Mouse (Mus musculus): ENCODE measurements around the gene Rpl24. TPM values are rescaled to one million over a fixed set of nuclear protein-coding genes. Genes with fewer than 3 reads are reported as not detected.

Gene Rpl24
- total RNA-seq, 1 experiment from 2014 or later = 762 TPM

GRCm38 (mm10) chr16:55970416-55970815, 4.3 kb downstream of the Rpl24 start:
- no peak for DNase-seq

GRCm38 (mm10) chr16:55971735-55972615, 5.9 kb downstream of the Rpl24 start:
- DNase-seq = no peak

- DNase-seq = no peak
These were observed 6.6 kb downstream of the Rpl24 start for GRCm38 (mm10) chr16:55972626-55973201.

DNA sequence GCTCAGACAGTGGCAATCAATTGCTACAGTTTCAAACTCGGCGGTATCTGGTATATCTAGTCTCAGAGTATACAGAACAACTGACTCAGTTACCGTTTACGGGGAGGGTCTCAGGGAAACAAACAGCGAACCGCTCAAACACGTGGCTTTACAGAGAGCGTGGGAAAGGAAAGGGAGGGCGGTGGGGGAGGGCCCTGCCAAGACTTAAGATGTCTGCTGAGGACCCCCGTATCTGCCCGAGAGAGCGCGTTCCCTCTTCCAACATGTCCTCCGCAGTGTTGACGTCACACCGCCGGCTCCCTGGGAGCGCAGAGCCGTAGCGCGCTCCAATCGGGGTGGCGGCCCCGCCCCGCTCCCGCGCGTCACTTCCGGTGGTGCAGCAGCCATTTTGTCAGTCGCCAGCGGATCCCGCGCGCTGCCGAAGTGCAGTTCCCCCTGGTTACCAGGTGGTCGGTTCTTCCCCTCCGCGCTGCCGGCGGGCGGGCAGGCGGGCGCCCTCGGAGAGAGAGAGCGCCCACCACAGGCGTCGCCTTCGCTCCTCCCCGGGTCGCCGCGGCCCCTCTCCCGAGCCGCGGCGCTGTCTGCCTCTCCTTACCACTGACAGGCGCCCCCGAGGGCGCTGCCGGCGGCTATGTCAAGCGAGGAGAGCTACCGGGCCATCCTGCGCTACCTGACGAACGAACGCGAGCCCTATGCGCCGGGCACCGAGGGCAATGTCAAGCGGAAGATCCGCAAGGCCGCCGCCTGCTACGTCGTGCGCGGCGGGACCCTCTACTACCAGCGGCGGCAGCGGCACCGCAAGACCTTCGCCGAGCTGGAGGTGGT, 7.6 kb downstream of the Rpl24 start, which contains the start of gene Zbtb11:
Zbtb11 (plus strand) TSS at position 453 of the 825 bp plus-strand sequence.
- peak; percentile 100 for DNase-seq

- DNase-seq = peak; percentile 97
These were observed 8.3 kb downstream of the Rpl24 start for GRCm38 (mm10) chr16:55974256-55974902.

DNA sequence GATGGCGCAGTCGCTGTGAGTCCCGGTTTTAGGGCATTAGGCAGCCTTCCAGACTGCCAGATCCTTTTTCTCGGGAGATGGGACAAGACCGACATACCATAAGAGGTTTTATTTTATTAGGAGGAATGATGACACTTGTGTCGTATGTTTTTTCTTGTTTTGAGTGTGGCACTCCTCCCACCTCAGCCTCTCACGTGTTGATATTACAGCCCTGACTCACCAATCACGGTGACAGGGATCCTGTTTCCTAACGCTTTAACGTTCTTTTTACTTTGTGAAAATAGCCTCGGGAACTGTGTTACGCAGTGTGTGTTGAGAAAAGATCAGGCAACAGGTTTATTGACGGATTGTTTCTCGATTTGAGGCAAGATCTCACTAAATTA, 8.8 kb downstream of the Rpl24 start:
- peak; percentile 67 for DNase-seq

DNA sequence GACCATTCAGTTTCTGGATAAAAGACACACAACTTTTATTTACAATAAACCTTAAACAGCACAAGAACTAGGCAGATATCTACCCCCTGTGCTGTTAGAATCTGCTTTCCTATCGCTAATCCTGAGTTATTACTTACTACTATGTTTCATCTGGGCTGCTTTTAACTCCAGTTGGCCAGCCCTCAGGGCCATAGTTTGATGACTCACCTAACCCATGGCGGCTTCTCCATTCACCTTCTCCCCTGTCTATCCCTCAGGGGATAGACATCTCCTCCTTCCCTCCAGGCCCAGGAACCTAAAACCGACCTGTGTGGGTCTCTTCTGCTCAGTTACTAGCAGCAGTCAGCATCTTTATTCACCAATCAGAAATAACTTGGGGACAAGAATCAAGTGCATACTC, 19.9 kb downstream of the Rpl24 start:
- DNase-seq = peak; percentile 31

GRCm38 (mm10) chr16:55990311-55990710, 24.2 kb downstream of the Rpl24 start:
- DNase-seq = no peak

DNA sequence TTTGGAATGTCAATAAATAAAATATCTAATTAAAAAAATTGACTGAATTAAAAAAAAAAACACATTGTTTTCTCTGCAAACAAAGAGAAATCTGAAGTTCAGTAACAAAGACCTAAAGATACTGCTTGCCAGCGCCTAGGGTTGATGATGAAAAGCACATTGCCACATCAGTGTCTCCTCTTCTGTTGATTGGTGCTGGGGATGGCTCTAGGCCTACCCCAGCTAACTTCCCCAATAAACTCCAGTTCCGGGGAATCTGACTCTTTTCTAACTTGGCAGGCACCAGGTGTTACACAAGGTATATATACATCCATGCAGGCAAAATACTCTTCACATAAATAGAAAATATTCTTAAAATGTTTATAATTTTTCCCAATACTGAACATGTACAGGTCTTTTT, 28.2 kb downstream of the Rpl24 start:
- no peak for DNase-seq

- no peak for DNase-seq
These were observed 40.7 kb downstream of the Rpl24 start for GRCm38 (mm10) chr16:56006798-56007197.

DNA sequence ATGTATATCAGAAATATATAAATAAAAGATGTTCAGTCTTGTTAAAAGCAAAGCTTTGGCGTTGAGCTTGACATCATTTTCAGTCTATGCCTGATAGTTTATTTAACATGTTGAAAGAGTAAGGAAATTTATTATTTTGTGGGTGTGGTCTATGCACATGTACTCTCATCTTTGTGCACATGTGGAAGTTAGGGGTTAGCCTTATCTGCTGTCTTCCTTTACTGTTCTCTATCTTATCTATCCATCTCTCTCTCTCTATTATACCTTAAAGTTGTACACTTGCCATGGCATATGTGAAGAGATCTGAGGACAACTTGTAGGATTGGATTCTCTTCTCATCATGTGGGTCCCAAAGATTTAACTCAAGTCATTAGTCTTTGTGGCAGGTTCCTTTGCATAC, 42.8 kb downstream of the Rpl24 start:
- no peak for DNase-seq

- no peak for DNase-seq
These were observed 47.0 kb downstream of the Rpl24 start for GRCm38 (mm10) chr16:56012789-56013743.

- DNase-seq = no peak
These were observed 48.0 kb downstream of the Rpl24 start for GRCm38 (mm10) chr16:56014076-56014475.

DNA sequence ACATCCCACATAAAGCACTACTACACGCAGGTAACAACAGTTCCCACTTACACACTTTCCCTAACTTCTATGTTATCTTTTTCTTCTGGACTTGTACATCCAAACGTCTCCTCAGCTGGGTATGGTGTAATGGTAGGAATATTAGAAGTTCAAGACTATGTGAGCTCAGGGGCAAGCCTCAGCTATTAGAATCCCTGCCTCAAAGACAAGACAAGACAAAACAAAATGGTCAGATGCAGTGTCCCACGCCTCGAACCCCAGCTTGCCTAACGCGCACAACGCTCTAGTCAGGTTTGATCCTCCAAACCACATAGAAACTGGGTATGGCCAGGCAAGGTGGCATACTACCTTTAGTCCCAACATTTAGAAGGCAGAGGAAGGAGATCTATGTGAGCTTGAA, 53.6 kb downstream of the Rpl24 start:
- DNase-seq = no peak

Other genes starting within 250 kb of the Rpl24 start
- 8.6 and 9.9 TPM in 2 replicates for gene Nfkbiz, start 127.4 kb upstream of the Rpl24 start, total RNA-seq (2021)
- gene Nxpe3, start 71.0 kb upstream of the Rpl24 start, total RNA-seq (2021) = 1.6 and 2.6 TPM in 2 replicates
- 8.4 and 11.1 TPM in 2 replicates for gene Cep97, start 31.4 kb upstream of the Rpl24 start, total RNA-seq (2021)
- gene Zbtb11, start 7.6 kb downstream of the Rpl24 start, total RNA-seq (2021) = 19.4 and 19.9 TPM in 2 replicates
- gene Pcnp, start 63.5 kb downstream of the Rpl24 start, total RNA-seq (2021) = 89.7 and 90.7 TPM in 2 replicates
- 22.4 and 23.3 TPM in 2 replicates for gene Trmt10c, start 71.5 kb downstream of the Rpl24 start, total RNA-seq (2021)
- gene Senp7, start 82.1 kb downstream of the Rpl24 start, total RNA-seq (2021) = 22.5 and 25.9 TPM in 2 replicates
- 0.37 and 0.41 TPM in 2 replicates for gene Impg2, start 238.0 kb downstream of the Rpl24 start, total RNA-seq (2021)

Measured in adrenal gland, postnatal 14 days (tissue).